Mouse (Mus musculus): ENCODE measurements around the gene Ifi35.
"Not testable (repeated sequence)": the region's sequence is repeated elsewhere in the genome, so short reads cannot be mapped to it uniquely, and the experiment has no call there.

The Ifi35 gene

GRCm38 (mm10) chr11:101470206-101470605, 22.0 kb downstream of the Ifi35 start:
- no peak for DNase-seq

- DNase-seq, result no peak
Measured at GRCm38 (mm10) chr11:101471926-101472325, 23.7 kb downstream of the Ifi35 start.

- DNase-seq, result no peak
Measured at GRCm38 (mm10) chr11:101472336-101472735, 24.1 kb downstream of the Ifi35 start.

- DNase-seq, result not testable (repeated sequence)
Measured at GRCm38 (mm10) chr11:101473686-101474085, 25.5 kb downstream of the Ifi35 start.

- DNase-seq, result no peak
Measured at GRCm38 (mm10) chr11:101474298-101474697, 26.1 kb downstream of the Ifi35 start.

- DNase-seq, result not testable (repeated sequence)
Measured at GRCm38 (mm10) chr11:101476361-101476760, 28.2 kb downstream of the Ifi35 start.

- DNase-seq, result no peak
Measured at GRCm38 (mm10) chr11:101477194-101477551, 29.0 kb downstream of the Ifi35 start.

- no peak for DNase-seq
Measured at GRCm38 (mm10) chr11:101477552-101478211, 29.5 kb downstream of the Ifi35 start.

GRCm38 (mm10) chr11:101479171-101479635, 31.0 kb downstream of the Ifi35 start:
- DNase-seq, result no peak

- DNase-seq, result no peak
Measured at GRCm38 (mm10) chr11:101480912-101481311, 32.7 kb downstream of the Ifi35 start.

GRCm38 (mm10) chr11:101483804-101484203, 35.6 kb downstream of the Ifi35 start:
- DNase-seq, result no peak

- DNase-seq, result no peak
Measured at GRCm38 (mm10) chr11:101484245-101484644, 36.0 kb downstream of the Ifi35 start.

- DNase-seq, result no peak
Measured at GRCm38 (mm10) chr11:101484814-101485213, 36.6 kb downstream of the Ifi35 start.

- no peak for DNase-seq
Measured at GRCm38 (mm10) chr11:101485509-101486028, 37.4 kb downstream of the Ifi35 start.

- no peak for DNase-seq
Measured at GRCm38 (mm10) chr11:101486126-101486525, 37.9 kb downstream of the Ifi35 start.

- no peak for DNase-seq
Measured at GRCm38 (mm10) chr11:101506269-101506780, 58.1 kb downstream of the Ifi35 start.

GRCm38 (mm10) chr11:101507090-101507489, 58.9 kb downstream of the Ifi35 start:
- DNase-seq, result no peak
